Mouse (Mus musculus): ENCODE measurements around the gene Gm6614. TPM values are rescaled to one million over a fixed set of nuclear protein-coding genes. Genes with fewer than 3 reads are reported as not detected.

The Gm6614 gene
- not detected in 4 replicates for total RNA-seq (2023)

GRCm38 (mm10) chr6:142011364-142011955, at the start of gene Gm6614:
Gene Gm6614 (minus strand): TSS chr6:142011414.

DNA sequence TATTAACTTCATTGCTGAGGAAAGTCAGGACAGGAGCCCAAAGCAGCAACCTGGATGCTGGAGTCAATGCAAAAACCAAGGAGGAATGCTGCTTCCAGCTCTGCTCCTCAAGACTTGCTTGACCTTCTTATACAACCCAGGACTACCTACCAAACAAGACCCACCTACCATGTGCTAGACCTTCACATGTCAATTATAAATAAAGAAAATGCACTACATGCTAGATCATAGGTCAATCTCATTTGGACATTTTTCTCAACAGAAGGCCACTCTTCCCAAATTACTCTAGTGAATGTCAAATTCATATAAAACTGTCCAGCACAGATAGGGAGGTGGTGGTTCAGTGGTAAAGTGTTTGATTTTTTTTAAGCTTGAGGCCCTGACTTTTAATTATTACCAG, 64.4 kb downstream of the Gm6614 start, which contains the start of gene Slco1a1:
Slco1a1 (minus strand) TSS at position 101 of the 400 bp plus-strand sequence.

Other genes starting within 250 kb of the Gm6614 start
- gene Gm5724, start 237.6 kb downstream of the Gm6614 start, total RNA-seq (2023): not detected in 4 replicates
- not detected in 4 replicates for gene Slco1a4, start 155.2 kb downstream of the Gm6614 start, total RNA-seq (2023)
- gene Slco1a1, start 64.5 kb downstream of the Gm6614 start, total RNA-seq (2023): not detected in 4 replicates
- 2.9 TPM in 1 of 4 replicates, not detected in the others for gene Slco1a6, start 197.1 kb upstream of the Gm6614 start, total RNA-seq (2023)